Mouse (Mus musculus) heart, embryonic 12.5 days (tissue): ENCODE results near the gene 4931428F04Rik. TPM values are rescaled to one million over a fixed set of nuclear protein-coding genes. Genes with fewer than 3 reads are reported as not detected.

ENCODE experiments used
- ATAC-seq: fragments of 200-750 bp; cut with Nextera tagmentation; 2 replicates; pipeline ENCODE4 v1.8.0; 2017; ENCODE audit warnings: moderate TSS enrichment, moderate library complexity; ENCODE audit not compliant: insufficient number of reproducible peaks, low FRiP score
- H3K27ac ChIP-seq: fragments of 300-500 bp; sonication (generic); 2 replicates; pipeline ENCODE4 v1.5.1; 2016; ENCODE audit warnings: mild to moderate bottlenecking, moderate library complexity; ENCODE audit not compliant: poor library complexity, severe bottlenecking
- H3K27me3 ChIP-seq: fragments of 300-500 bp; sonication (generic); replicated peaks from 2 replicates; pipeline ENCODE4 v1.6.1; 2016; ENCODE audit warnings: mild to moderate bottlenecking, moderate library complexity
- H3K36me3 ChIP-seq: fragments of 300-500 bp; sonication (generic); 2 replicates; pipeline ENCODE4 v1.6.1; 2016; ENCODE audit warnings: mild to moderate bottlenecking, moderate library complexity
- H3K4me1 ChIP-seq: fragments of 300-500 bp; sonication (generic); replicated peaks from 2 replicates; pipeline ENCODE4 v1.6.1; 2016; ENCODE audit warnings: mild to moderate bottlenecking
- H3K4me2 ChIP-seq: fragments of 300-500 bp; sonication (generic); 2 replicates; pipeline ENCODE4 v1.6.1; 2016; ENCODE audit warnings: mild to moderate bottlenecking, moderate library complexity
- H3K4me3 ChIP-seq: fragments of 300-500 bp; sonication (generic); 2 replicates; pipeline ENCODE4 v1.5.1; 2016; ENCODE audit warnings: mild to moderate bottlenecking
- H3K9ac ChIP-seq: fragments of 300-500 bp; sonication (generic); 2 replicates; pipeline ENCODE4 v1.6.1; 2016; ENCODE audit warnings: mild to moderate bottlenecking, moderate library complexity
- H3K9me3 ChIP-seq: fragments of 300-500 bp; sonication (generic); replicated peaks from 2 replicates; pipeline ENCODE4 v1.6.1; 2016; ENCODE audit warnings: mild to moderate bottlenecking, moderate library complexity
- WGBS: fragments of 180-500 bp; shearing (Covaris S2); methylation state at CpG from one replicate; pipeline ENCODE4 v1.1.7; 2016; 5-methylcytosine and 5-hydroxymethylcytosine counted together
- polyA plus RNA-seq: library from polyadenylated mRNA; unstranded; fragments of >200 nt; fragmentation: Nextera tagmentation; extraction: Ambion mirVana; gene quantifications from 2 replicates; pipeline ENCODE4 v1.2.1, GENCODE M21; 2016

4931428F04Rik gene
- 7.9 and 8.1 TPM in 2 replicates for polyA plus RNA-seq

- ATAC-seq = peak; percentile 43; the same call in 1 of the 2 replicates
Measured at GRCm38 (mm10) chr8:105289805-105290460, at the start of gene 4931428F04Rik. Gene 4931428F04Rik, minus strand, starts transcription at chr8:105289864.

GRCm38 (mm10) chr8:105338992-105339391, 49.3 kb upstream of the 4931428F04Rik start:
- Histone ChIP-seq H3K4me3 (no peak overlapping the region), H3K27me3 (no peaks in the 10 kb centered on the region), H3K9ac (peak overlapping the region; percentile 32), H3K27ac (peak overlapping the region; percentile 74), H3K9me3 (no peaks in the 10 kb centered on the region), H3K4me2 (peak overlapping the region; percentile 5; the same call in 1 of the 2 replicates), H3K4me1 (peaks cover 47% of the 10 kb centered on the region), H3K36me3 (peaks cover 45% of the 10 kb centered on the region)
- WGBS = 15% methylated on average over 4 of the region's 4 CpGs
- no peak for ATAC-seq

More at GRCm38 (mm10) chr8:105289805-105290460, at the start of gene 4931428F04Rik:
- Histone ChIP-seq H3K4me1 (peaks cover 24% of the 10 kb centered on the region), H3K27me3 (peaks cover 35% of the 10 kb centered on the region), H3K9ac (peak within 1 kb of the TSS; percentile 46), H3K36me3 (peaks cover 6% of the 10 kb centered on the region; the same call in 1 of the 2 replicates), H3K27ac (no peak within 1 kb of the TSS), H3K4me2 (peak within 1 kb of the TSS; percentile 87), H3K4me3 (peak within 1 kb of the TSS; percentile 57), H3K9me3 (no peaks in the 10 kb centered on the region)
- 3% methylated on average over 43 of the region's 43 CpGs for WGBS

GRCm38 (mm10) chr8:105336373-105337130, 46.9 kb upstream of the 4931428F04Rik start:
- H3K36me3 ChIP-seq = peaks cover 68% of the 10 kb centered on the region
- 64% methylated on average over 32 of the region's 32 CpGs for WGBS
- ATAC-seq = no peak
- H3K9ac ChIP-seq = no peak overlapping the region
- H3K4me3 ChIP-seq = no peak overlapping the region
- H3K4me1 ChIP-seq = peaks cover 41% of the 10 kb centered on the region
- no peaks in the 10 kb centered on the region for H3K27me3 ChIP-seq
- H3K4me2 ChIP-seq = no peak overlapping the region
- no peak overlapping the region for H3K27ac ChIP-seq
- H3K9me3 ChIP-seq = no peaks in the 10 kb centered on the region

GRCm38 (mm10) chr8:105332523-105332922, 42.9 kb upstream of the 4931428F04Rik start:
- Histone ChIP-seq H3K9ac (no peak overlapping the region), H3K4me2 (no peak overlapping the region), H3K4me1 (peaks cover 8% of the 10 kb centered on the region), H3K36me3 (peaks cover 96% of the 10 kb centered on the region), H3K27ac (no peak overlapping the region), H3K4me3 (no peak overlapping the region), H3K27me3 (no peaks in the 10 kb centered on the region), H3K9me3 (no peaks in the 10 kb centered on the region)
- WGBS = 49% methylated on average over 2 of the region's 2 CpGs
- ATAC-seq = no peak

- H3K27ac ChIP-seq = no peak overlapping the region
Measured at GRCm38 (mm10) chr8:105331931-105332330, 42.3 kb upstream of the 4931428F04Rik start.

GRCm38 (mm10) chr8:105331469-105331868, 41.8 kb upstream of the 4931428F04Rik start:
- Histone ChIP-seq H3K4me2 (no peak overlapping the region), H3K4me3 (no peak overlapping the region), H3K4me1 (peaks cover 14% of the 10 kb centered on the region), H3K27me3 (no peaks in the 10 kb centered on the region), H3K27ac (no peak overlapping the region), H3K36me3 (peaks cover 85% of the 10 kb centered on the region), H3K9me3 (no peaks in the 10 kb centered on the region), H3K9ac (no peak overlapping the region)
- ATAC-seq = no peak
- 93% methylated on average over 22 of the region's 22 CpGs for WGBS

More at GRCm38 (mm10) chr8:105331931-105332330, 42.3 kb upstream of the 4931428F04Rik start:
- ATAC-seq = no peak
- H3K4me2 ChIP-seq = no peak overlapping the region
- no peak overlapping the region for H3K9ac ChIP-seq
- no peaks in the 10 kb centered on the region for H3K9me3 ChIP-seq
- peaks cover 90% of the 10 kb centered on the region for H3K36me3 ChIP-seq
- H3K27me3 ChIP-seq = no peaks in the 10 kb centered on the region
- peaks cover 13% of the 10 kb centered on the region for H3K4me1 ChIP-seq
- H3K4me3 ChIP-seq = no peak overlapping the region
- WGBS = 91% methylated on average over 9 of the region's 9 CpGs

GRCm38 (mm10) chr8:105330325-105330724, 40.7 kb upstream of the 4931428F04Rik start:
- no peak overlapping the region for H3K27ac ChIP-seq
- WGBS = 93% methylated on average over 12 of the region's 12 CpGs
- no peak overlapping the region for H3K9ac ChIP-seq
- ATAC-seq = no peak
- peaks cover 74% of the 10 kb centered on the region for H3K36me3 ChIP-seq
- H3K4me1 ChIP-seq = peaks cover 17% of the 10 kb centered on the region
- no peaks in the 10 kb centered on the region for H3K27me3 ChIP-seq
- no peaks in the 10 kb centered on the region for H3K9me3 ChIP-seq
- H3K4me2 ChIP-seq = no peak overlapping the region
- no peak overlapping the region for H3K4me3 ChIP-seq

- no peak for ATAC-seq
- Histone ChIP-seq H3K4me3 (peak overlapping the region; percentile 68), H3K4me1 (peaks cover 19% of the 10 kb centered on the region), H3K27me3 (no peaks in the 10 kb centered on the region), H3K4me2 (peak overlapping the region; percentile 94), H3K9me3 (no peaks in the 10 kb centered on the region), H3K9ac (peak overlapping the region; percentile 79), H3K27ac (peak overlapping the region; percentile 76), H3K36me3 (peaks cover 53% of the 10 kb centered on the region)
- WGBS = 25% methylated on average over 6 of the region's 6 CpGs
Measured at GRCm38 (mm10) chr8:105326968-105327367, 37.3 kb upstream of the 4931428F04Rik start.

- Histone ChIP-seq H3K9ac (peak within 1 kb of the TSS; percentile 84), H3K9me3 (no peaks in the 10 kb centered on the region), H3K36me3 (peaks cover 49% of the 10 kb centered on the region), H3K4me2 (peak within 1 kb of the TSS; percentile 94), H3K27ac (peak within 1 kb of the TSS; percentile 76), H3K27me3 (no peaks in the 10 kb centered on the region), H3K4me1 (peaks cover 19% of the 10 kb centered on the region), H3K4me3 (peak within 1 kb of the TSS; percentile 68)
- peak; percentile 91 for ATAC-seq
- under 1% methylated on average over 36 of the region's 36 CpGs for WGBS
Measured at GRCm38 (mm10) chr8:105326141-105326672, 36.5 kb upstream of the 4931428F04Rik start, which contains the start of the genes Lrrc29 and Tmem208. Gene Lrrc29, minus strand, starts transcription at chr8:105326278. Gene Tmem208, plus strand, starts transcription at chr8:105326354.

GRCm38 (mm10) chr8:105325641-105326093, 36.0 kb upstream of the 4931428F04Rik start:
- WGBS = under 1% methylated on average over 12 of the region's 12 CpGs
- peaks cover 44% of the 10 kb centered on the region for H3K36me3 ChIP-seq

GRCm38 (mm10) chr8:105323183-105323582, 33.5 kb upstream of the 4931428F04Rik start:
- Histone ChIP-seq H3K4me2 (no peak overlapping the region), H3K4me1 (peaks cover 19% of the 10 kb centered on the region), H3K9me3 (no peaks in the 10 kb centered on the region), H3K27ac (no peak overlapping the region; the same call in 1 of the 2 replicates), H3K27me3 (no peaks in the 10 kb centered on the region), H3K9ac (no peak overlapping the region), H3K4me3 (no peak overlapping the region), H3K36me3 (peaks cover 36% of the 10 kb centered on the region)
- 74% methylated on average over 4 of the region's 4 CpGs for WGBS
- no peak for ATAC-seq

More at GRCm38 (mm10) chr8:105325641-105326093, 36.0 kb upstream of the 4931428F04Rik start:
- Histone ChIP-seq H3K4me3 (peak overlapping the region; percentile 68), H3K27me3 (no peaks in the 10 kb centered on the region), H3K9ac (peak overlapping the region; percentile 84), H3K4me1 (peaks cover 19% of the 10 kb centered on the region), H3K9me3 (no peaks in the 10 kb centered on the region), H3K4me2 (peak overlapping the region; percentile 94), H3K27ac (peak overlapping the region; percentile 46)
- ATAC-seq = 0 out of 2 replicates have a peak, but pooled peaks have one; percentile 2
